Mouse (Mus musculus) right cerebral cortex, postnatal 25 days (tissue): ENCODE results near the gene Usp46.
A peak's percentile ranks its signal among the peaks of the same experiment; 100 is the strongest.

Experiments
- DNase-seq: peaks from one replicate; pipeline ENCODE4 v3.0.0; 2022

Gene Usp46

GRCm38 (mm10) chr5:74067346-74067745 is 885 bp downstream of the Usp46 start:
- DNase-seq, result no peak

GRCm38 (mm10) chr5:74066416-74067115 is 1.7 kb downstream of the Usp46 start:
- peak; percentile 32 for DNase-seq

GRCm38 (mm10) chr5:74065565-74066275 is 2.5 kb downstream of the Usp46 start:
- no peak for DNase-seq

- DNase-seq, result no peak
These were observed 3.4 kb downstream of the Usp46 start for GRCm38 (mm10) chr5:74064844-74065243.

- DNase-seq, result no peak
These were observed 4.9 kb downstream of the Usp46 start for GRCm38 (mm10) chr5:74063226-74063747.

- DNase-seq, result no peak
These were observed 6.0 kb downstream of the Usp46 start for GRCm38 (mm10) chr5:74062266-74062665.

- no peak for DNase-seq
These were observed 6.7 kb downstream of the Usp46 start for GRCm38 (mm10) chr5:74061408-74062047.

- DNase-seq, result no peak
These were observed 15.9 kb downstream of the Usp46 start for GRCm38 (mm10) chr5:74052171-74052909.

GRCm38 (mm10) chr5:74051394-74052170 is 16.6 kb downstream of the Usp46 start:
- DNase-seq, result peak; percentile 39

GRCm38 (mm10) chr5:74050903-74051302 is 17.3 kb downstream of the Usp46 start:
- no peak for DNase-seq

GRCm38 (mm10) chr5:74048846-74049495 is 19.3 kb downstream of the Usp46 start:
- no peak for DNase-seq

GRCm38 (mm10) chr5:74044591-74044990 is 23.6 kb downstream of the Usp46 start:
- DNase-seq, result no peak

GRCm38 (mm10) chr5:74042796-74043340 is 25.4 kb downstream of the Usp46 start:
- no peak for DNase-seq

GRCm38 (mm10) chr5:74040541-74040940 is 27.7 kb downstream of the Usp46 start:
- no peak for DNase-seq

GRCm38 (mm10) chr5:74035454-74035853 is 32.8 kb downstream of the Usp46 start:
- DNase-seq, result no peak

- DNase-seq, result no peak
These were observed 34.1 kb downstream of the Usp46 start for GRCm38 (mm10) chr5:74034177-74034576.

GRCm38 (mm10) chr5:74029787-74030186 is 38.4 kb downstream of the Usp46 start:
- no peak for DNase-seq

- DNase-seq, result no peak
These were observed 39.3 kb downstream of the Usp46 start for GRCm38 (mm10) chr5:74028691-74029479.

GRCm38 (mm10) chr5:74028221-74028620 is 40.0 kb downstream of the Usp46 start:
- no peak for DNase-seq

- no peak for DNase-seq
These were observed 47.7 kb downstream of the Usp46 start for GRCm38 (mm10) chr5:74020506-74020905.
